Mouse (Mus musculus): ENCODE measurements around the gene C2cd4c. TPM values are rescaled to one million over a fixed set of nuclear protein-coding genes. Genes with fewer than 3 reads are reported as not detected.

C2cd4c gene
- total and polyA plus RNA-seq, 2 experiments, result 0.10 TPM; not detected in 1

- H3K27me3 ChIP-seq (ENCODE audit: control insufficient read depth, insufficient read depth, low read length), result no peaks in the 10 kb centered on the region
- no peak overlapping the region for H3K9ac ChIP-seq (ENCODE audit: low read depth, low read length)
- H3K27ac ChIP-seq (replicated peaks; ENCODE audit: insufficient read depth, low read depth, low read length), result no peak overlapping the region
- H3K4me3 ChIP-seq (ENCODE audit: insufficient read depth, low read depth, low read length), result no peak overlapping the region
- no peak for TF ChIP-seq POLR2A (IDR thresholded peaks at IDR 0.05; ENCODE audit: extremely low read depth, insufficient read depth, low read length)
- TF ChIP-seq CTCF (IDR thresholded peaks at IDR 0.05; ENCODE audit: low read depth, low read length), result no peak
- H3K4me1 ChIP-seq (ENCODE audit: control insufficient read depth, insufficient read depth, low read length), result no peaks in the 10 kb centered on the region
- WGBS, result 93% methylated on average over 5 of the region's 5 CpGs
- no peak for DNase-seq (ENCODE audit: extremely low read depth, low read depth, low spot score)
- no peaks in the 10 kb centered on the region for H3K36me3 ChIP-seq (ENCODE audit: control insufficient read depth, insufficient read depth, low read length)
- no peaks in the 10 kb centered on the region for H3K79me2 ChIP-seq (ENCODE audit: control insufficient read depth, insufficient read depth, low read length)
Measured at GRCm38 (mm10) chr10:79585723-79586122, 28.1 kb downstream of the C2cd4c start.

- Histone ChIP-seq H3K27ac (replicated peaks; ENCODE audit: insufficient read depth, low read depth, low read length) (no peak overlapping the region), H3K4me3 (ENCODE audit: insufficient read depth, low read depth, low read length) (no peak overlapping the region), H3K9ac (ENCODE audit: low read depth, low read length) (no peak overlapping the region), H3K79me2 (ENCODE audit: control insufficient read depth, insufficient read depth, low read length) (no peaks in the 10 kb centered on the region), H3K4me1 (ENCODE audit: control insufficient read depth, insufficient read depth, low read length) (no peaks in the 10 kb centered on the region), H3K36me3 (ENCODE audit: control insufficient read depth, insufficient read depth, low read length) (no peaks in the 10 kb centered on the region), H3K27me3 (ENCODE audit: control insufficient read depth, insufficient read depth, low read length) (no peaks in the 10 kb centered on the region)
- WGBS, result 91% methylated on average over 6 of the region's 6 CpGs
- TF ChIP-seq CTCF (IDR thresholded peaks at IDR 0.05; ENCODE audit: low read depth, low read length) (no peak), POLR2A (IDR thresholded peaks at IDR 0.05; ENCODE audit: extremely low read depth, insufficient read depth, low read length) (no peak)
- DNase-seq (ENCODE audit: extremely low read depth, low read depth, low spot score), result no peak
Measured at GRCm38 (mm10) chr10:79585136-79585535, 28.7 kb downstream of the C2cd4c start.

GRCm38 (mm10) chr10:79584426-79584825, 29.4 kb downstream of the C2cd4c start:
- Histone ChIP-seq H3K27ac (replicated peaks; ENCODE audit: insufficient read depth, low read depth, low read length) (no peak overlapping the region), H3K36me3 (ENCODE audit: control insufficient read depth, insufficient read depth, low read length) (no peaks in the 10 kb centered on the region), H3K9ac (ENCODE audit: low read depth, low read length) (no peak overlapping the region), H3K27me3 (ENCODE audit: control insufficient read depth, insufficient read depth, low read length) (no peaks in the 10 kb centered on the region), H3K4me3 (ENCODE audit: insufficient read depth, low read depth, low read length) (no peak overlapping the region), H3K79me2 (ENCODE audit: control insufficient read depth, insufficient read depth, low read length) (no peaks in the 10 kb centered on the region), H3K4me1 (ENCODE audit: control insufficient read depth, insufficient read depth, low read length) (no peaks in the 10 kb centered on the region)
- no peak for DNase-seq (ENCODE audit: extremely low read depth, low read depth, low spot score)
- WGBS, result 73% methylated on average over 9 of the region's 9 CpGs
- TF ChIP-seq POLR2A (IDR thresholded peaks at IDR 0.05; ENCODE audit: extremely low read depth, insufficient read depth, low read length), result no peak
- no peak for TF ChIP-seq CTCF (IDR thresholded peaks at IDR 0.05; ENCODE audit: low read depth, low read length)

GRCm38 (mm10) chr10:79584021-79584420, 29.8 kb downstream of the C2cd4c start:
- DNase-seq (ENCODE audit: extremely low read depth, low read depth, low spot score), result no peak
- Histone ChIP-seq H3K27me3 (ENCODE audit: control insufficient read depth, insufficient read depth, low read length) (no peaks in the 10 kb centered on the region), H3K9ac (ENCODE audit: low read depth, low read length) (no peak overlapping the region), H3K36me3 (ENCODE audit: control insufficient read depth, insufficient read depth, low read length) (no peaks in the 10 kb centered on the region), H3K79me2 (ENCODE audit: control insufficient read depth, insufficient read depth, low read length) (no peaks in the 10 kb centered on the region), H3K4me1 (ENCODE audit: control insufficient read depth, insufficient read depth, low read length) (no peaks in the 10 kb centered on the region), H3K27ac (replicated peaks; ENCODE audit: insufficient read depth, low read depth, low read length) (no peak overlapping the region), H3K4me3 (ENCODE audit: insufficient read depth, low read depth, low read length) (no peak overlapping the region)
- TF ChIP-seq POLR2A (IDR thresholded peaks at IDR 0.05; ENCODE audit: extremely low read depth, insufficient read depth, low read length) (no peak), CTCF (IDR thresholded peaks at IDR 0.05; ENCODE audit: low read depth, low read length) (no peak)
- WGBS, result 54% methylated on average over 7 of the region's 7 CpGs

GRCm38 (mm10) chr10:79581501-79581900, 32.3 kb downstream of the C2cd4c start:
- Histone ChIP-seq H3K4me3 (ENCODE audit: insufficient read depth, low read depth, low read length) (no peak overlapping the region), H3K27ac (replicated peaks; ENCODE audit: insufficient read depth, low read depth, low read length) (no peak overlapping the region), H3K9ac (ENCODE audit: low read depth, low read length) (no peak overlapping the region), H3K4me1 (ENCODE audit: control insufficient read depth, insufficient read depth, low read length) (no peaks in the 10 kb centered on the region), H3K79me2 (ENCODE audit: control insufficient read depth, insufficient read depth, low read length) (no peaks in the 10 kb centered on the region), H3K36me3 (ENCODE audit: control insufficient read depth, insufficient read depth, low read length) (no peaks in the 10 kb centered on the region), H3K27me3 (ENCODE audit: control insufficient read depth, insufficient read depth, low read length) (no peaks in the 10 kb centered on the region)
- TF ChIP-seq CTCF (IDR thresholded peaks at IDR 0.05; ENCODE audit: low read depth, low read length), result no peak
- TF ChIP-seq POLR2A (IDR thresholded peaks at IDR 0.05; ENCODE audit: extremely low read depth, insufficient read depth, low read length), result no peak
- DNase-seq (ENCODE audit: extremely low read depth, low read depth, low spot score), result no peak
- 83% methylated on average over 8 of the region's 8 CpGs for WGBS

- Histone ChIP-seq H3K9ac (ENCODE audit: low read depth, low read length) (no peak overlapping the region), H3K27me3 (ENCODE audit: control insufficient read depth, insufficient read depth, low read length) (no peaks in the 10 kb centered on the region), H3K4me3 (ENCODE audit: insufficient read depth, low read depth, low read length) (no peak overlapping the region), H3K4me1 (ENCODE audit: control insufficient read depth, insufficient read depth, low read length) (no peaks in the 10 kb centered on the region), H3K36me3 (ENCODE audit: control insufficient read depth, insufficient read depth, low read length) (no peaks in the 10 kb centered on the region), H3K79me2 (ENCODE audit: control insufficient read depth, insufficient read depth, low read length) (no peaks in the 10 kb centered on the region), H3K27ac (replicated peaks; ENCODE audit: insufficient read depth, low read depth, low read length) (no peak overlapping the region)
- peak; percentile 21 for DNase-seq (ENCODE audit: extremely low read depth, low read depth, low spot score)
- TF ChIP-seq CTCF (IDR thresholded peaks at IDR 0.05; ENCODE audit: low read depth, low read length) (peak; percentile 79), POLR2A (IDR thresholded peaks at IDR 0.05; ENCODE audit: extremely low read depth, insufficient read depth, low read length) (no peak)
- 53% methylated on average over 6 of the region's 6 CpGs for WGBS
Measured at GRCm38 (mm10) chr10:79580811-79581210, 33.0 kb downstream of the C2cd4c start.
